Mouse (Mus musculus) limb, embryonic 10.5 days (tissue): ENCODE measurements around the gene Hhat. TPM values are rescaled to one million over a fixed set of nuclear protein-coding genes. Genes with fewer than 3 reads are reported as not detected.

Experiments used
- DNase-seq: peaks from one replicate; pipeline ENCODE4 v3.0.0-alpha.2; 2017; ENCODE audit warnings: low spot score
- H3K27ac ChIP-seq: fragments of 300-500 bp; sonication (generic); 2 replicates; pipeline ENCODE4 v1.5.1; 2016; ENCODE audit warnings: mild to moderate bottlenecking
- H3K27me3 ChIP-seq: fragments of 300-500 bp; sonication (generic); 2 replicates; pipeline ENCODE4 v1.6.1; 2016; ENCODE audit warnings: low read depth, mild to moderate bottlenecking; ENCODE audit not compliant: poor library complexity, severe bottlenecking
- H3K36me3 ChIP-seq: fragments of 300-500 bp; sonication (generic); 2 replicates; pipeline ENCODE4 v1.6.1; 2016; ENCODE audit warnings: mild to moderate bottlenecking, moderate library complexity
- H3K4me1 ChIP-seq: fragments of 300-500 bp; sonication (generic); 2 replicates; pipeline ENCODE4 v1.6.1; 2016
- H3K4me3 ChIP-seq: fragments of 300-500 bp; sonication (generic); 2 replicates; pipeline ENCODE4 v1.5.1; 2016; ENCODE audit warnings: mild to moderate bottlenecking, moderate library complexity
- H3K9me3 ChIP-seq: fragments of 300-500 bp; sonication (generic); replicated peaks from 2 replicates; pipeline ENCODE4 v1.6.1; 2016; ENCODE audit warnings: mild to moderate bottlenecking
- WGBS: fragments of 180-500 bp; shearing (Covaris S2); methylation state at CpG from one replicate; pipeline ENCODE4 v1.1.7; 2016; 5-methylcytosine and 5-hydroxymethylcytosine counted together
- polyA plus RNA-seq: library from polyadenylated mRNA; unstranded; fragments of >200 nt; fragmentation: Nextera tagmentation; extraction: Ambion mirVana; gene quantifications from 2 replicates; pipeline ENCODE4 v1.2.1, GENCODE M21; 2016

Hhat gene
- polyA plus RNA-seq, 1 experiment from 2014 or later: 13.7 TPM

GRCm38 (mm10) chr1:192700339-192701073 lies 70.5 kb downstream of the Hhat start:
- H3K36me3 ChIP-seq: 0 out of 2 replicates have a peak, but pooled peaks cover 4% of the 10 kb centered on the region
- 87% methylated on average over 8 of the region's 8 CpGs for WGBS
- H3K27ac ChIP-seq: no peak overlapping the region
- H3K27me3 ChIP-seq: no peaks in the 10 kb centered on the region
- peaks cover 2% of the 10 kb centered on the region; the same call in 1 of the 2 replicates for H3K4me1 ChIP-seq
- H3K4me3 ChIP-seq: no peak overlapping the region
- no peak for DNase-seq
- no peaks in the 10 kb centered on the region for H3K9me3 ChIP-seq

GRCm38 (mm10) chr1:192699101-192699500 lies 71.9 kb downstream of the Hhat start:
- no peak for DNase-seq
- no peaks in the 10 kb centered on the region for H3K36me3 ChIP-seq
- H3K4me1 ChIP-seq: peaks cover 2% of the 10 kb centered on the region; the same call in 1 of the 2 replicates

GRCm38 (mm10) chr1:192696371-192696863 lies 74.6 kb downstream of the Hhat start:
- Histone ChIP-seq H3K27me3 (no peaks in the 10 kb centered on the region), H3K36me3 (no peaks in the 10 kb centered on the region), H3K27ac (no peak overlapping the region), H3K9me3 (no peaks in the 10 kb centered on the region), H3K4me1 (peaks cover 4% of the 10 kb centered on the region; the same call in 1 of the 2 replicates), H3K4me3 (no peak overlapping the region)
- WGBS: 86% methylated on average over 1 of the region's 1 CpGs
- DNase-seq: no peak

More at GRCm38 (mm10) chr1:192699101-192699500, 71.9 kb downstream of the Hhat start:
- Histone ChIP-seq H3K27ac (no peak overlapping the region), H3K4me3 (no peak overlapping the region), H3K27me3 (no peaks in the 10 kb centered on the region), H3K9me3 (no peaks in the 10 kb centered on the region)

GRCm38 (mm10) chr1:192693644-192694043 lies 77.4 kb downstream of the Hhat start:
- Histone ChIP-seq H3K36me3 (no peaks in the 10 kb centered on the region), H3K27ac (no peak overlapping the region), H3K4me1 (peaks cover 4% of the 10 kb centered on the region; the same call in 1 of the 2 replicates), H3K9me3 (no peaks in the 10 kb centered on the region), H3K4me3 (no peak overlapping the region), H3K27me3 (no peaks in the 10 kb centered on the region)
- 95% methylated on average over 10 of the region's 10 CpGs for WGBS
- DNase-seq: no peak

- Histone ChIP-seq H3K27ac (no peak overlapping the region), H3K4me3 (no peak overlapping the region), H3K36me3 (no peaks in the 10 kb centered on the region), H3K27me3 (no peaks in the 10 kb centered on the region), H3K9me3 (no peaks in the 10 kb centered on the region), H3K4me1 (peaks cover 4% of the 10 kb centered on the region; the same call in 1 of the 2 replicates)
- WGBS: 86% methylated on average over 7 of the region's 7 CpGs
- DNase-seq: no peak
These were observed 78.0 kb downstream of the Hhat start for GRCm38 (mm10) chr1:192692982-192693381.

- no peaks in the 10 kb centered on the region for H3K4me1 ChIP-seq
- no peak for DNase-seq
- WGBS: 91% methylated on average over 4 of the region's 4 CpGs
- no peaks in the 10 kb centered on the region for H3K9me3 ChIP-seq
- no peaks in the 10 kb centered on the region for H3K36me3 ChIP-seq
- H3K4me3 ChIP-seq: no peak overlapping the region
- no peak overlapping the region for H3K27ac ChIP-seq
- no peaks in the 10 kb centered on the region for H3K27me3 ChIP-seq
These were observed 88.6 kb downstream of the Hhat start for GRCm38 (mm10) chr1:192682219-192682951.

GRCm38 (mm10) chr1:192677236-192677635 lies 93.8 kb downstream of the Hhat start:
- Histone ChIP-seq H3K4me3 (no peak overlapping the region), H3K36me3 (peaks cover 5% of the 10 kb centered on the region), H3K27me3 (no peaks in the 10 kb centered on the region), H3K27ac (no peak overlapping the region), H3K9me3 (no peaks in the 10 kb centered on the region), H3K4me1 (peaks cover 6% of the 10 kb centered on the region)
- DNase-seq: no peak
- 81% methylated on average over 5 of the region's 5 CpGs for WGBS

GRCm38 (mm10) chr1:192663608-192664007 lies 107.4 kb downstream of the Hhat start:
- DNase-seq: no peak
- peaks cover 13% of the 10 kb centered on the region; the same call in 1 of the 2 replicates for H3K36me3 ChIP-seq
- H3K4me3 ChIP-seq: no peak overlapping the region
- H3K27ac ChIP-seq: no peak overlapping the region
- 78% methylated on average over 4 of the region's 4 CpGs for WGBS
- peaks cover 19% of the 10 kb centered on the region; the same call in 1 of the 2 replicates for H3K4me1 ChIP-seq
- no peaks in the 10 kb centered on the region for H3K27me3 ChIP-seq
- H3K9me3 ChIP-seq: no peaks in the 10 kb centered on the region

GRCm38 (mm10) chr1:192663092-192663491 lies 107.9 kb downstream of the Hhat start:
- Histone ChIP-seq H3K27me3 (no peaks in the 10 kb centered on the region), H3K9me3 (no peaks in the 10 kb centered on the region), H3K4me3 (no peak overlapping the region), H3K4me1 (peaks cover 19% of the 10 kb centered on the region; the same call in 1 of the 2 replicates), H3K27ac (no peak overlapping the region), H3K36me3 (peaks cover 13% of the 10 kb centered on the region; the same call in 1 of the 2 replicates)
- DNase-seq: no peak
- 77% methylated on average over 5 of the region's 5 CpGs for WGBS

GRCm38 (mm10) chr1:192661612-192662011 lies 109.4 kb downstream of the Hhat start:
- Histone ChIP-seq H3K36me3 (peaks cover 13% of the 10 kb centered on the region; the same call in 1 of the 2 replicates), H3K27ac (no peak overlapping the region), H3K27me3 (no peaks in the 10 kb centered on the region), H3K4me1 (peaks cover 14% of the 10 kb centered on the region; the same call in 1 of the 2 replicates), H3K4me3 (no peak overlapping the region), H3K9me3 (no peaks in the 10 kb centered on the region)
- no peak for DNase-seq

- H3K4me3 ChIP-seq: no peak overlapping the region
- 83% methylated on average over 6 of the region's 6 CpGs for WGBS
- H3K4me1 ChIP-seq: no peaks in the 10 kb centered on the region
- DNase-seq: no peak
- no peaks in the 10 kb centered on the region for H3K27me3 ChIP-seq
- H3K9me3 ChIP-seq: no peaks in the 10 kb centered on the region
- H3K27ac ChIP-seq: no peak overlapping the region
- peaks cover 13% of the 10 kb centered on the region; the same call in 1 of the 2 replicates for H3K36me3 ChIP-seq
These were observed 113.6 kb downstream of the Hhat start for GRCm38 (mm10) chr1:192657417-192657816.

- 74% methylated on average over 8 of the region's 8 CpGs for WGBS
- no peak for DNase-seq
- no peak overlapping the region for H3K27ac ChIP-seq
- no peaks in the 10 kb centered on the region for H3K9me3 ChIP-seq
- H3K27me3 ChIP-seq: no peaks in the 10 kb centered on the region
- no peak overlapping the region for H3K4me3 ChIP-seq
- peaks cover 35% of the 10 kb centered on the region for H3K4me1 ChIP-seq
- H3K36me3 ChIP-seq: no peaks in the 10 kb centered on the region
These were observed 118.9 kb downstream of the Hhat start for GRCm38 (mm10) chr1:192651981-192652605.
